Mouse (Mus musculus): ENCODE results near the gene Pnpla2.

DNA sequence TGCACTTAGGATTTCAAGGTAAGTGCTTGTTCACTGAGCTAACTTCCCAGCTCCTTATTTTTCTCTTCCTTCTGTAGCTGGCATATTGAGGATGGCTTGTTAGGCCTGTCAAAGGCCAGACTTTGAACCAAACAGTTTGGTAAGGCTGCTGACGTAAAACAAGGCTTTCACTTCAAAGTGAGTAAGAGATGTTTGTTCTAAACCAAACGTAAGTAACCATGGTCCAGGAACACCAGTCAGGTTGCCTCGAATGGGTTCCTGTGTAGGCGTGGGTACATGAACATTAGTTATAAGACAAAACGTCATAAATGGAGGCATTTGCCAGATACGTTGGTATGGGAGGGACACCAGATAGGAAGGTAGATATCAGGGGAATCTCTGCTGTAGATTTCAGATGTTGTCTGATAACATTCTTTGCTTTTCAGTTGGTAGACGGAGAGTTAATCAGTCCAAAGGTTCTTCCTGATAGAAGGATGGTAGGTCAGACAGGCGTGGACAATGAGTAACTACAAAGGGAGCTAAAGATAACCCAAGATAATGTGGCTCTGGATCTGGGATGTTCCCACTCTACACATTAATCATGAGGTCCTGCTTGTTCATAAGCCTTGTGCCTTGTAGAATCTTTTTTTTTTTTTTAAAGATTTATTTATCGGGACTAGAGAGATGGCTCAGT lies 34.8 kb upstream of the Pnpla2 start:
- TF ChIP-seq CTCF (conservative IDR thresholded peaks at IDR 0.05; ENCODE audit: insufficient read depth, insufficient read length, low read depth, low read length) (no peak), POLR2A (IDR thresholded peaks at IDR 0.05; ENCODE audit: low read depth, low read length) (no peak)
